Mouse (Mus musculus) spleen, adult 2 months (tissue): ENCODE data around the gene Gprc5a. TPM values are rescaled to one million over a fixed set of nuclear protein-coding genes. Genes with fewer than 3 reads are reported as not detected.
A peak's percentile ranks its signal among the peaks of the same experiment; 100 is the strongest.

Experiments used
- DNase-seq, 2 experiments: peaks; one replicate each; pipeline versions ENCODE4 v3.0.0 to v3.0.0-alpha.2; 2012 to 2021; ENCODE audit warnings: low spot score in 2 of 2, low read depth in 1 of 2
- H3K27ac ChIP-seq: fragments of 200-500 bp; 2 replicates; pipeline ENCODE4 v1.5.1; 2012; ENCODE audit warnings: low read length, inconsistent platforms; ENCODE audit not compliant: insufficient read depth
- H3K27me3 ChIP-seq: fragments of 200-500 bp; 2 replicates; pipeline ENCODE4 v1.6.1; 2012; ENCODE audit warnings: mild to moderate bottlenecking, moderate library complexity, low read length, inconsistent platforms; ENCODE audit not compliant: control insufficient read depth, insufficient read depth
- H3K36me3 ChIP-seq: fragments of 200-500 bp; 2 replicates; pipeline ENCODE4 v1.6.1; 2012; ENCODE audit warnings: mild to moderate bottlenecking, low read length, inconsistent platforms; ENCODE audit not compliant: control insufficient read depth, insufficient read depth
- H3K4me1 ChIP-seq: fragments of 200-500 bp; 2 replicates; pipeline ENCODE4 v1.6.1; 2011; ENCODE audit warnings: inconsistent platforms; ENCODE audit not compliant: control insufficient read depth, insufficient read depth, insufficient read length
- H3K4me3 ChIP-seq: fragments of 200-500 bp; 2 replicates; pipeline ENCODE4 v1.5.1; 2011; ENCODE audit warnings: mild to moderate bottlenecking, inconsistent platforms; ENCODE audit not compliant: insufficient read depth, insufficient read length; ENCODE audit errors: extremely low read depth
- CTCF ChIP-seq: fragments of 200-500 bp; IDR thresholded peaks from 2 replicates; pipeline ENCODE4 v1.5.1; 2011; ENCODE audit warnings: mild to moderate bottlenecking, inconsistent platforms; ENCODE audit not compliant: insufficient read depth, insufficient read length, insufficient replicate concordance; ENCODE audit errors: extremely low read depth
- POLR2A ChIP-seq: fragments of 200-500 bp; IDR thresholded peaks from 2 replicates; pipeline ENCODE4 v1.6.1; 2011; ENCODE audit warnings: low read depth, low read length, inconsistent platforms
- WGBS: fragments of 180-500 bp; shearing (Covaris S2); methylation state at CpG from one replicate; pipeline ENCODE4 v1.1.7; 2018; 5-methylcytosine and 5-hydroxymethylcytosine counted together
- polyA plus RNA-seq: library from polyadenylated mRNA; depleted of rRNA; stranded (reverse); fragments of >200 nt; gene quantifications from 2 replicates; pipeline ENCODE4 v1.2.3, GENCODE M21; 2012; rRNA removed

Gprc5a gene
- polyA plus RNA-seq = 0.21 TPM in 2 replicates

- WGBS = under 1% methylated on average over 44 of the region's 44 CpGs
- Histone ChIP-seq H3K27ac (no peak within 1 kb of the TSS; the same call in 1 of the 2 replicates), H3K36me3 (no peaks in the 10 kb centered on the region), H3K4me1 (no peaks in the 10 kb centered on the region), H3K27me3 (peaks cover 3% of the 10 kb centered on the region; the same call in 1 of the 2 replicates), H3K4me3 (peak within 1 kb of the TSS; percentile 62)
- peak; percentile 19 to 66 for DNase-seq
- TF ChIP-seq CTCF = no peak
- TF ChIP-seq POLR2A = no peak
Measured at GRCm38 (mm10) chr6:135065236-135065957, at the start of gene Gprc5a. TSS of gene Gprc5a (plus strand) at chr6:135065651.

DNA sequence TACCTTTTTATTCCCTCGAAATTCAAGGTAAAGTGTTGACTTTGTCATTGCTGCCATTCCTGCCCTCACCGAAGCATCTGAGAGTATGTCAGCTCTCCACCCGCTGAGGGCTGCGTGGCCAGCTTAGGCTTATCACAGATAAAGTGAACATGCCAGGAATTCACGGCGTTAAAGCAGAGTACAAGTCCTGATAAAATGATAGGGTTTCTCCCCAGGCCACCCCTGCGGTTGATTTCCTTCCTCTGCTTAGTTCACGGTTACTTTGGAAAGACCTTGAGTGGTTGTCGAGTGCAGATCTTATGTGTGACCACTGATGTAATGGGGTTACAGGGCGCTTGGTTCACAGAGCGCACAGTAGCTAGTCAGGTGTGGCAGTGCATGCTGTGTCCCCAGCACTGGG, 48.2 kb upstream of the Gprc5a start:
- Histone ChIP-seq H3K27ac (no peak overlapping the region), H3K36me3 (peaks cover 68% of the 10 kb centered on the region), H3K4me1 (peaks cover 1% of the 10 kb centered on the region), H3K27me3 (no peaks in the 10 kb centered on the region), H3K4me3 (no peak overlapping the region)
- no peak for DNase-seq
- TF ChIP-seq POLR2A = no peak
- no peak for TF ChIP-seq CTCF
- 90% methylated on average over 11 of the region's 11 CpGs for WGBS

GRCm38 (mm10) chr6:135019564-135019963, 45.9 kb upstream of the Gprc5a start:
- DNase-seq = no peak
- H3K4me1 ChIP-seq = no peaks in the 10 kb centered on the region
- TF ChIP-seq POLR2A = no peak
- no peaks in the 10 kb centered on the region for H3K27me3 ChIP-seq
- H3K36me3 ChIP-seq = peaks cover 77% of the 10 kb centered on the region
- WGBS = 95% methylated on average over 10 of the region's 10 CpGs
- no peak overlapping the region for H3K27ac ChIP-seq
- no peak overlapping the region for H3K4me3 ChIP-seq

- H3K36me3 ChIP-seq = peaks cover 58% of the 10 kb centered on the region
- DNase-seq = no peak
- 83% methylated on average over 3 of the region's 3 CpGs for WGBS
- no peak overlapping the region for H3K27ac ChIP-seq
- no peaks in the 10 kb centered on the region for H3K27me3 ChIP-seq
- TF ChIP-seq POLR2A = no peak
- no peak for TF ChIP-seq CTCF
- H3K4me3 ChIP-seq = no peak overlapping the region
- no peaks in the 10 kb centered on the region for H3K4me1 ChIP-seq
Measured at GRCm38 (mm10) chr6:135021633-135022032, 43.8 kb upstream of the Gprc5a start.

DNA sequence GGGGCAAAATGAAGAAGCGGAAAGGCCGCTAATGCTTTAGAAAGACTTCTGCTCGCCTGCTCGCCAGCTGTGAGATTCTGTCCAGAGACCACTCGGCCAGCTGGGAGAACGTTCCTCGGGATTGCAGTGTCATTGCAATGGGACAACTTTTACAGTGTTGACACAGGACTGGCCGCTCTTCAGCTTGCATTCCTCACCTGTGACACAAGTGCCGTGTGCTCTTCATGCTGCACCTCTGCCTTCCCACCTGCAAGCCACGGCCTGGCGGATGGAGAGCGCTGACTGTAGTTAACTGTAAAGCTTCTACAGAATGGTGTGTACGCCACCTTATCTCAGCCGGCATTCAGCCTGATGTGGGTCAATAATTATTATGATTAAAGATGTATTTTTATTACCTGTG, 42.1 kb upstream of the Gprc5a start:
- no peak overlapping the region for H3K4me3 ChIP-seq
- DNase-seq = no peak
- peaks cover 42% of the 10 kb centered on the region for H3K36me3 ChIP-seq
- H3K27ac ChIP-seq = no peak overlapping the region
- H3K4me1 ChIP-seq = no peaks in the 10 kb centered on the region
- TF ChIP-seq CTCF (no peak), POLR2A (no peak)
- 96% methylated on average over 14 of the region's 14 CpGs for WGBS
- no peaks in the 10 kb centered on the region for H3K27me3 ChIP-seq

DNA sequence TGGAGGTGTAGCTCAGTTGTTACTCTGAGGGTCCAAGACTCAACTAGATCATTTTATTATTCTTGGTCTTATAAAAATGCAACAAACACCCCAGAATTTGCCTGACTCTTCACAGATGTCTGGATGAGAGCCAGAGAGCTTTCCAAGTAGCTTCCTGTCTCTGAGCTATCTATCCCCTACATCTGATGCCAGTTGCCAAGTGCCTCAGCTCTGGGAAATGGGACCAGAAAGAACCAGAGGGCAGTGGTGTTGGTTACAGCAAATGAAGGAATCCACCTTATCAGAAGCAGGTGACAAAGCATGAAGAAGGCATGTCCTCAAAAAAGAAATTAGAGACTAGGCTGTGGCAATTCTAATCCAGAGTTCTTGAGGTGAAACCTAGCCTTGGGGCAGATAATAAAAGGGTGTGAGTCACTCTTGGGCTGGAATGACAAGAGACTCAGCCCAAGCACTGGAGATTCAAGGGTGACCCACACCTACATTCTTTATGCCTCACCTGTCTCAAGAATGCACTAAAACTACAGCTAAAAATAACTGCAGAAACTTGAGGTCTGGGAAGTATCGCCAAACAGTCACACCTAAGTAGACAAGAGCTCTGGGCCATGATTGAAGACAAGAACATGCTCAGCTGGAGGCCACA, 40.5 kb upstream of the Gprc5a start:
- Histone ChIP-seq H3K4me1 (no peaks in the 10 kb centered on the region), H3K27me3 (no peaks in the 10 kb centered on the region), H3K27ac (no peak overlapping the region), H3K4me3 (no peak overlapping the region), H3K36me3 (peaks cover 29% of the 10 kb centered on the region)
- 83% methylated on average over 1 of the region's 1 CpGs for WGBS
- no peak for DNase-seq
- no peak for TF ChIP-seq POLR2A
- TF ChIP-seq CTCF = no peak

- H3K36me3 ChIP-seq = peaks cover 19% of the 10 kb centered on the region
- H3K4me3 ChIP-seq = no peak overlapping the region
- 5% methylated on average over 3 of the region's 3 CpGs for WGBS
- no peaks in the 10 kb centered on the region for H3K27me3 ChIP-seq
- H3K27ac ChIP-seq = no peak overlapping the region
- no peaks in the 10 kb centered on the region for H3K4me1 ChIP-seq
- no peak for TF ChIP-seq POLR2A
- peak; percentile 7; the same call in 1 of the 2 replicates for TF ChIP-seq CTCF
- no peak for DNase-seq
Measured at GRCm38 (mm10) chr6:135026232-135026631, 39.2 kb upstream of the Gprc5a start.
